Mouse (Mus musculus) stomach, embryonic 15.5 days (tissue): ENCODE measurements around the gene Cat. TPM values are rescaled to one million over a fixed set of nuclear protein-coding genes. Genes with fewer than 3 reads are reported as not detected.

ENCODE experiments used
- ATAC-seq: fragments of 200-750 bp; cut with Nextera tagmentation; 2 replicates; pipeline ENCODE4 v1.8.0; 2017; ENCODE audit warnings: low read depth, moderate number of reproducible peaks, moderate TSS enrichment; ENCODE audit not compliant: insufficient read depth, low FRiP score
- H3K27ac ChIP-seq: fragments of 300-500 bp; sonication (generic); 2 replicates; pipeline ENCODE4 v1.5.1; 2015; ENCODE audit warnings: mild to moderate bottlenecking, inconsistent platforms
- H3K27me3 ChIP-seq: fragments of 300-500 bp; sonication (generic); replicated peaks from 2 replicates; pipeline ENCODE4 v1.6.1; 2015; ENCODE audit warnings: inconsistent platforms
- H3K36me3 ChIP-seq: fragments of 300-500 bp; sonication (generic); 2 replicates; pipeline ENCODE4 v1.6.1; 2015; ENCODE audit warnings: inconsistent platforms
- H3K4me1 ChIP-seq: fragments of 300-500 bp; sonication (generic); 2 replicates; pipeline ENCODE4 v1.6.1; 2015; ENCODE audit warnings: inconsistent platforms
- H3K4me2 ChIP-seq: fragments of 300-500 bp; sonication (generic); 2 replicates; pipeline ENCODE4 v1.6.1; 2015; ENCODE audit warnings: mild to moderate bottlenecking, inconsistent platforms
- H3K4me3 ChIP-seq: fragments of 300-500 bp; sonication (generic); replicated peaks from 2 replicates; pipeline ENCODE4 v1.5.1; 2015; ENCODE audit warnings: inconsistent platforms
- H3K9ac ChIP-seq: fragments of 300-500 bp; sonication (generic); 2 replicates; pipeline ENCODE4 v1.6.1; 2015; ENCODE audit warnings: inconsistent platforms
- H3K9me3 ChIP-seq: fragments of 300-500 bp; sonication (generic); 2 replicates; pipeline ENCODE4 v1.6.1; 2016; ENCODE audit warnings: inconsistent platforms
- WGBS: fragments of 180-500 bp; shearing (Covaris S2); methylation state at CpG from one replicate; pipeline ENCODE4 v1.1.7; 2015; 5-methylcytosine and 5-hydroxymethylcytosine counted together
- polyA plus RNA-seq: library from polyadenylated mRNA; unstranded; fragments of >200 nt; fragmentation: Nextera tagmentation; extraction: Ambion mirVana; gene quantifications from 2 replicates; pipeline ENCODE4 v1.2.1, GENCODE M21; 2015

The Cat gene
- polyA plus RNA-seq, 1 experiment from 2014 or later = 105 TPM

- Histone ChIP-seq H3K27ac (no peak overlapping the region), H3K9me3 (no peaks in the 10 kb centered on the region), H3K4me1 (no peaks in the 10 kb centered on the region), H3K27me3 (no peaks in the 10 kb centered on the region), H3K9ac (no peak overlapping the region), H3K4me2 (no peak overlapping the region), H3K4me3 (no peak overlapping the region), H3K36me3 (no peaks in the 10 kb centered on the region)
- 74% methylated on average over 6 of the region's 6 CpGs for WGBS
- no peak for ATAC-seq
Measured at GRCm38 (mm10) chr2:103495633-103496418, 10.9 kb upstream of the Cat start.

GRCm38 (mm10) chr2:103493827-103494226 is 8.9 kb upstream of the Cat start:
- Histone ChIP-seq H3K36me3 (no peaks in the 10 kb centered on the region), H3K4me2 (no peak overlapping the region), H3K9ac (no peak overlapping the region), H3K4me1 (no peaks in the 10 kb centered on the region), H3K27me3 (no peaks in the 10 kb centered on the region), H3K27ac (no peak overlapping the region), H3K9me3 (no peaks in the 10 kb centered on the region), H3K4me3 (no peak overlapping the region)
- no peak for ATAC-seq
- WGBS = 55% methylated on average over 4 of the region's 4 CpGs

DNA sequence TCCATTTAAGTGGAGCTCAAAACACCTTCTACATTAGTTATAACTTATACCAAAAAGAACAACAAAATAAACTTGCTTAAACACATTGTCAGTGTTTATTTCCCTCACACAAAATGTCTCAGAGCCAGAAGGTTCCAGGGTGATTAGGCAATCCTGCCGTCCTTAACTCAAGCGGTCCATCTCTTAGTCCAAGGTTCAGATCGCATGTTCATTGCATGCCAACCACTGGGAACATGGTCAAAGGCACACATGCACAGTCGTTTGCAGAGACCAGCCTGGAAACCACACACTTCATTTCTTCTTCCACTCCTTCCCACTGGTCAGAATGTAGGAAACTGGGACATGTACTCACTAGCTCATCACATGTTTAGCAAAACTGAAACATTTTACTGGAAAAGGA is 7.6 kb upstream of the Cat start:
- Histone ChIP-seq H3K4me2 (no peak overlapping the region), H3K27me3 (no peaks in the 10 kb centered on the region), H3K4me3 (no peak overlapping the region), H3K9me3 (no peaks in the 10 kb centered on the region), H3K4me1 (no peaks in the 10 kb centered on the region), H3K9ac (no peak overlapping the region), H3K36me3 (no peaks in the 10 kb centered on the region), H3K27ac (no peak overlapping the region)
- 76% methylated on average over 4 of the region's 4 CpGs for WGBS
- ATAC-seq = no peak

DNA sequence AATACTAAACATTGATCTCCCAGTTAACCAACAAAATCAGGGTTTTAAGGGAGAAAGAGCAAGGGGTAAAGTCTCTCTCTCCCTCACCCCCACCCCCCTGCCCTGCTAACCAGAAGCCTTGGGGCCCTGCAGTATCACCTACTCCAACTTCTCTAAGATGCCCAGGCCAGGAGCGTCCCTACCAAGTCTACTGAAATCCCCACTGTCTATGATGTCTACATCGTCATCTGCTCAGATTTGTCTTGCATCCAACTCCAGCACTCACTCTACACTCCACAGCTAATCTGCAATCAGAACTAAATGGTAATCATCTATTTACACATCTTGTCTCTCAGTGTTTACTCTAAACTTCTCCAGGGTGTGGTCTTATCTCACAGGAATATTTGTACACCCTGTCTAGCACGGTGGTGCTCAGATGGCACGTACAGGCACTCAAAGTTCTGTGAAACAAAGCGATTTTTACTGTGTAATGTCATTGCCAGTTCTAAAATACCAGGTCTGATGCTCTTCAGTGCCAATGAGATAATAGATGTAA is 907 bp downstream of the Cat start:
- 13% methylated on average over 5 of the region's 5 CpGs for WGBS
- peak overlapping the region; percentile 65 for H3K4me2 ChIP-seq
- H3K27me3 ChIP-seq = no peaks in the 10 kb centered on the region
- peak overlapping the region; percentile 97 for H3K27ac ChIP-seq
- H3K36me3 ChIP-seq = no peaks in the 10 kb centered on the region
- H3K9me3 ChIP-seq = no peaks in the 10 kb centered on the region
- H3K4me3 ChIP-seq = peak overlapping the region; percentile 82
- peak overlapping the region; percentile 72; the same call in 1 of the 2 replicates for H3K9ac ChIP-seq
- ATAC-seq = peak; percentile 6; the same call in 1 of the 2 replicates
- 0 out of 2 replicates have a peak, but pooled peaks cover 6% of the 10 kb centered on the region for H3K4me1 ChIP-seq

DNA sequence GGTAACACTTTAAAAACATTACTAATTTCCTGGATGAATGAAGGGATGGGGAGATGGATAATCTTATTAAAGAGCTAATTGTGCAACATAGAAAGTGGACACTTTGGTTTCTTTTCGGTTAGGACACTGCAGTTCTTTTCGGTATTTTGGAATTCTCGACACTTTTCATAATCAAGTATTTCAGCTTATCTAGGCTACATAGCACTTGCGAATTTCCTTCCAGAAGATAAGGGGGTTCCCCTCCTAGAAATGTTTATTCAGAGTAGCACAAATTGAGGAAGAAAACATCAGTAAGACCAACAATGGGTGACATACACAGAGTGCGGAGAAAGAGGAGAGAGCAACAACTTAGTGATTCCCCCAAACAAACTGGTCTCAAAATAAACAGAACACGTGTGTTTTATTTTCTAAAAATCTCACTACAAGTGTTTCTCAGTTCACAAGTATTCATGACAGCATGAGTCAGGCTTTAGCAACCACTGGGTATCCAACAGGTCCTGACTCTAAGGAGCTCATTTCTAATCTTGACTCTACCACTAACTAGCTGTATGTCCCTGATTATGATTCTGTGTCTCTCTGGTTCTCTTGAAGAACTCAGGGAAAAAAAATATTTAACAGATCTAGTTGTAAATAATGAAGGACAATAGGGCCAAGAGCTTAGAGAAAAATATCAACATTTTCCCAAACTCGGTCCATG is 1.5 kb downstream of the Cat start:
- H3K36me3 ChIP-seq = no peaks in the 10 kb centered on the region
- 58% methylated on average over 7 of the region's 7 CpGs for WGBS
- H3K4me1 ChIP-seq = 0 out of 2 replicates have a peak, but pooled peaks cover 6% of the 10 kb centered on the region
- no peak overlapping the region for H3K27ac ChIP-seq
- ATAC-seq = no peak
- H3K4me2 ChIP-seq = peak overlapping the region; percentile 65
- no peaks in the 10 kb centered on the region for H3K27me3 ChIP-seq
- H3K4me3 ChIP-seq = peak overlapping the region; percentile 82
- no peaks in the 10 kb centered on the region for H3K9me3 ChIP-seq
- H3K9ac ChIP-seq = no peak overlapping the region

DNA sequence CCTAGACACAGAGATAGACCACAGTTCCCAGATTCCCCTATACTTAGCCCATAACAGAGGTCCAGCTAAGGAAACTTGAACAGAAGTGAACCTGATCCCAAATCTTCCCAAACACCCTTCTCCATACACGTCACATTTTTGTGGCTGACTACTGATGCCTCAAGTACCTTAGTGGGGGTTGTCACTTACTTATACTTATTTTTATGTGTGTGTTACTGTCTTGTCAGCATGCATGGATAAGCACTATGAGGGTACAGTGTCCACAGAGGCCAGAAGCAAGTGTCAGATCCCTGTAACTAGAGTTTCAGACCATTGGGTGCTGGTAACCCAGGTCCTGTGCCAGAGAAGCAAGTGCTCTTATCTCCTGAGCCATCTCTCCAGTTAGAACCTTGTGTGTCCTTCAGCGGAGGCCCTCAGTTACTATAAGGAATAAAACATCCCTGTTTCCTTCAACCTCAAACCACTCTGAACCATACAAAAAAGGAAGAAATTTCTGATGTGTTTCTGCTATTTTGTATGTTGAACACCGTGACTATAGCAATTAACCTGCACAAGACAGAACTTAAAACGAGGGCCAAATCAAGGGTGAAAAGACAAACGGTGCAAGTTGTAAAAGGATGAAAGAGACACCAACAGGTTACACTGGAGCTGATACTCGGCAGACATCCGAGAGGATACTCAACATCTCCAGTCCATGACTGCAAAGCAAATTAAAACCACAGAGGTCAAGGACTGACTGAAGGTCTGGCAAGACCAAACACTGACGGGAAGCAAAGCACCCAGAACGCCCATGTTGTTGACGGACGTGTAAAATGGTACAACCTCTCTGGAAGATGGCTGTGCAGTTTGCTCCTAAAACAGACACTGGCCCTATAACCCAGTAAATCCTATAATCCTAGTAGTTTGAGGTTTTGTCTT is 3.4 kb downstream of the Cat start:
- ATAC-seq = no peak
- 83% methylated on average over 11 of the region's 11 CpGs for WGBS
- peak overlapping the region; percentile 6; the same call in 1 of the 2 replicates for H3K4me2 ChIP-seq
- no peak overlapping the region for H3K9ac ChIP-seq
- H3K27me3 ChIP-seq = no peaks in the 10 kb centered on the region
- H3K9me3 ChIP-seq = no peaks in the 10 kb centered on the region
- H3K4me3 ChIP-seq = no peak overlapping the region
- H3K36me3 ChIP-seq = no peaks in the 10 kb centered on the region
- H3K4me1 ChIP-seq = 0 out of 2 replicates have a peak, but pooled peaks cover 6% of the 10 kb centered on the region
- H3K27ac ChIP-seq = no peak overlapping the region

DNA sequence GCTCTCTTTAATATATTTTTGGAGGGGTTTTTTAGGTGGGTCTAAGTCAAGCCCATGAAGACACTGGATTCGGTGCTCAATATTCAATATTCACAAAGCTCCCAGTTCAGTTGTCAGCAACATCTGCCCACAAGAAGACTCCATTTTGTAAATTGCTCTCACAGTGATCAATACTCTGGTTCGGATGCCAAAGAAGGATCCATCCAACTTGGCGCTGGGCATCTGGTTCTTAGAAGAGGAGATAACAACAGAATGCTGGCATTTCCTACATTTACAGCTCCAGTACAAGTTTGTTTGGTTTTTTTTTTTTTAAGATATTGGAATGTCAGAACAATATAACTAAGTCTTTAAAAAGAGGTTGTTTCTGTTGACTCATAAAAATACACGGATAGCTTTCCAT is 4.1 kb downstream of the Cat start:
- WGBS = 90% methylated on average over 4 of the region's 4 CpGs
- no peaks in the 10 kb centered on the region for H3K9me3 ChIP-seq
- ATAC-seq = no peak

GRCm38 (mm10) chr2:103480240-103480639 is 4.7 kb downstream of the Cat start:
- Histone ChIP-seq H3K36me3 (peaks cover 6% of the 10 kb centered on the region; the same call in 1 of the 2 replicates), H3K4me3 (no peak overlapping the region), H3K4me1 (0 out of 2 replicates have a peak, but pooled peaks cover 6% of the 10 kb centered on the region), H3K9me3 (no peaks in the 10 kb centered on the region), H3K27me3 (no peaks in the 10 kb centered on the region), H3K27ac (no peak overlapping the region), H3K4me2 (no peak overlapping the region), H3K9ac (no peak overlapping the region)
- ATAC-seq = no peak
- 86% methylated on average over 8 of the region's 8 CpGs for WGBS

More for the DNA sequence above, 4.1 kb downstream of the Cat start:
- H3K9ac ChIP-seq = no peak overlapping the region
- H3K4me1 ChIP-seq = 0 out of 2 replicates have a peak, but pooled peaks cover 6% of the 10 kb centered on the region
- no peak overlapping the region for H3K4me3 ChIP-seq
- no peaks in the 10 kb centered on the region for H3K27me3 ChIP-seq
- no peak overlapping the region for H3K27ac ChIP-seq
- no peaks in the 10 kb centered on the region for H3K36me3 ChIP-seq
- H3K4me2 ChIP-seq = no peak overlapping the region

DNA sequence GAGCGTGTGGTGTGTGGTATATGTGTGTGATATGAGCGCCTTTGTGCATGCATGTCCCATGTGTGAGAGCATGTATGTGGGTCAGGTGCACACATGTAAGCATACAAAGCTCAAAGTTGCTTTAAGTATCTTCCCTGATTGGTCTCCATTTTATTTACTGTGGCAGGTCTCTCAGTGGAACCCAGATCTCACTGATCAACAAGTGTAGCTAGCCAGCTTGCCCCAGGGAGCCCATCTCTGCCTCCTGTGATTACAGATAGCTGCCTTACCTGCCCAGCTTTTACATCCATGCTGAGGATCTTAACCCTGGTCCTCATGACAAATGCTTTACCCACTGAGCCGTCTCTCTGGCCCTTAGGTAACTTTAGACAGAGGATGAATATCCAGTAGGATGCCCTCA is 6.6 kb downstream of the Cat start:
- no peak for ATAC-seq
- H3K27ac ChIP-seq = no peak overlapping the region
- no peak overlapping the region for H3K9ac ChIP-seq
- H3K36me3 ChIP-seq = peaks cover 20% of the 10 kb centered on the region
- H3K9me3 ChIP-seq = no peaks in the 10 kb centered on the region
- H3K4me1 ChIP-seq = no peaks in the 10 kb centered on the region
- H3K4me2 ChIP-seq = no peak overlapping the region
- no peak overlapping the region for H3K4me3 ChIP-seq
- no peaks in the 10 kb centered on the region for H3K27me3 ChIP-seq
- WGBS = 94% methylated on average over 3 of the region's 3 CpGs

GRCm38 (mm10) chr2:103477456-103477855 is 7.5 kb downstream of the Cat start:
- WGBS = 69% methylated on average over 4 of the region's 4 CpGs
- H3K27ac ChIP-seq = no peak overlapping the region
- 0 out of 2 replicates have a peak, but pooled peaks have one; percentile 36 for ATAC-seq

GRCm38 (mm10) chr2:103476657-103477056 is 8.3 kb downstream of the Cat start:
- no peaks in the 10 kb centered on the region for H3K9me3 ChIP-seq
- ATAC-seq = no peak
- no peak overlapping the region for H3K9ac ChIP-seq
- no peak overlapping the region for H3K4me3 ChIP-seq
- H3K27ac ChIP-seq = no peak overlapping the region
- 78% methylated on average over 11 of the region's 11 CpGs for WGBS
- no peaks in the 10 kb centered on the region for H3K4me1 ChIP-seq
- H3K4me2 ChIP-seq = no peak overlapping the region
- peaks cover 25% of the 10 kb centered on the region for H3K36me3 ChIP-seq
- H3K27me3 ChIP-seq = no peaks in the 10 kb centered on the region

More at GRCm38 (mm10) chr2:103477456-103477855, 7.5 kb downstream of the Cat start:
- Histone ChIP-seq H3K27me3 (no peaks in the 10 kb centered on the region), H3K4me1 (no peaks in the 10 kb centered on the region), H3K36me3 (peaks cover 24% of the 10 kb centered on the region), H3K9me3 (no peaks in the 10 kb centered on the region), H3K9ac (no peak overlapping the region), H3K4me2 (no peak overlapping the region), H3K4me3 (no peak overlapping the region)
